Mouse (Mus musculus) ES-E14 (cell line): ENCODE data around the gene Cenpm.

Experiments used
- CHD2 ChIP-seq: IDR thresholded peaks from 2 replicates; pipeline ENCODE4 v1.6.1; 2014; ENCODE audit warnings: mild to moderate bottlenecking, low read depth, low read length, inconsistent platforms
- HCFC1 ChIP-seq: IDR thresholded peaks from 2 replicates; pipeline ENCODE4 v1.6.1; 2012; ENCODE audit warnings: low read length, inconsistent platforms, borderline replicate concordance; ENCODE audit not compliant: insufficient read depth
- MAFK ChIP-seq: IDR thresholded peaks from 2 replicates; pipeline ENCODE4 v1.6.1; 2014; ENCODE audit warnings: mild to moderate bottlenecking, low read depth, low read length, inconsistent platforms; ENCODE audit not compliant: insufficient read depth
- ZC3H11A ChIP-seq: IDR thresholded peaks from 2 replicates; pipeline ENCODE4 v1.6.1; 2012; ENCODE audit warnings: low read depth, mild to moderate bottlenecking, inconsistent platforms, low read length, borderline replicate concordance

DNA sequence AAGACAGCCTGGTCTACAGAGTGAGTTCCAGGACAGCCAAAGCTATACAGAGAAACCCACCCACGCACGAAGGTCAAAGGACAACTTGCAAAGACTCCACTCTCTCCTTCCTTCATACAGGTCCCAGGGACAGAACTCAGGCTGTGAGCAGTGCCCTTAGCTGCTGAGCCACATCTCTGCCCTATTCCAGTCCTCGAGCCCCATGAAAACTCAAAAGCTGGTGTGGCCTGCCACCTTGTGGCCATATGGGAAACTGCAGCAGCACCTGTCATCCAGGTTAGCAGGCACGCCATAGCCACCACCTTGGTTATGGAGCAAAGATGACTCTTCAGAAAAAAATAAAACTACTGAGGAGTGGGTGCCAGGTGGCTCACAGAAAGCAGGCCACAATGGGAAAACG, 8.0 kb downstream of the Cenpm start:
- peak; percentile 89 for TF ChIP-seq ZC3H11A
- TF ChIP-seq HCFC1: peak; percentile 45; the same call in 1 of the 2 replicates
- TF ChIP-seq CHD2: no peak
- TF ChIP-seq MAFK: no peak
